8 mouse cellular contexts compared by ENCODE assay signal in genomic region chr14:25523230-25524110, GRCm38 (mm10).
A peak's percentile ranks its signal among the peaks of the same experiment; 100 is the strongest.
DNase-seq lines count a peak whose midpoint lies in the region; ATAC-seq lines count a peak whose summit lies in the region.

No protein-coding gene starts in this region.

- peak; percentile 31 for DNase-seq in CD4-positive helper T cell, adult 2 months (ENCODE audit: low read depth, low spot score)
- DNase-seq in adrenal gland, postnatal 14 days = peak; percentile 70
- DNase-seq in hindbrain, embryonic 11.5 days (ENCODE audit: low spot score) = no peak
- DNase-seq in left cerebral cortex, adult 18-20 months (ENCODE audit: low spot score in 2 of 2) = no peak
- no peak for DNase-seq in cerebellum, adult 9-10 months
- no peak for DNase-seq in embryo, embryonic 11 days

- H3K4me2 ChIP-seq in hindbrain, embryonic 11.5 days (replicated peaks; ENCODE audit: low read depth, low read length) = no peak overlapping the region
- no peak overlapping the region for H3K4me2 ChIP-seq in limb, embryonic 13.5 days (replicated peaks)
- H3K4me2 ChIP-seq in stomach, embryonic 16.5 days (ENCODE audit: low read depth, low read length) = no peak overlapping the region

- 63% methylated on average over 11 of the region's 11 CpGs for WGBS in hindbrain, embryonic 11.5 days
- WGBS in limb, embryonic 13.5 days = 63% methylated on average over 11 of the region's 11 CpGs
- 41% methylated on average over 11 of the region's 11 CpGs for WGBS in stomach, embryonic 16.5 days

- H3K36me3 ChIP-seq in hindbrain, embryonic 11.5 days (ENCODE audit: control insufficient read depth, insufficient read depth, low read length) = no peaks in the 10 kb centered on the region
- peaks cover 61% of the 10 kb centered on the region for H3K36me3 ChIP-seq in limb, embryonic 13.5 days
- peaks cover 6% of the 10 kb centered on the region; the same call in 1 of the 2 replicates for H3K36me3 ChIP-seq in stomach, embryonic 16.5 days (ENCODE audit: control insufficient read depth, insufficient read depth, low read length)

- no peak overlapping the region for H3K4me3 ChIP-seq in hindbrain, embryonic 11.5 days (ENCODE audit: low read depth, low read length)
- H3K4me3 ChIP-seq in limb, embryonic 13.5 days = no peak overlapping the region
- H3K4me3 ChIP-seq in stomach, embryonic 16.5 days (replicated peaks; ENCODE audit: low read length) = no peak overlapping the region

- peaks cover 20% of the 10 kb centered on the region for H3K4me1 ChIP-seq in hindbrain, embryonic 11.5 days (replicated peaks; ENCODE audit: control insufficient read depth, insufficient read depth, low read length)
- peaks cover 68% of the 10 kb centered on the region for H3K4me1 ChIP-seq in limb, embryonic 13.5 days
- H3K4me1 ChIP-seq in stomach, embryonic 16.5 days (ENCODE audit: control insufficient read depth, insufficient read depth, low read length) = peaks cover 74% of the 10 kb centered on the region

- H3K27ac ChIP-seq in hindbrain, embryonic 11.5 days (ENCODE audit: low read depth, low read length) = peak overlapping the region; percentile 0; the same call in 1 of the 2 replicates
- peak overlapping the region; percentile 10; the same call in 1 of the 2 replicates for H3K27ac ChIP-seq in limb, embryonic 13.5 days
- H3K27ac ChIP-seq in stomach, embryonic 16.5 days (ENCODE audit: low read length) = peak overlapping the region; percentile 28

- no peak for ATAC-seq in hindbrain, embryonic 11.5 days (ENCODE audit: low FRiP score)
- no peak for ATAC-seq in limb, embryonic 13.5 days (ENCODE audit: low FRiP score, low read depth)
- ATAC-seq in stomach, embryonic 16.5 days (ENCODE audit: insufficient read depth, low FRiP score) = 0 out of 2 replicates have a peak, but pooled peaks have one; percentile 23

- H3K9ac ChIP-seq in hindbrain, embryonic 11.5 days (ENCODE audit: low read depth, low read length) = no peak overlapping the region
- 0 out of 2 replicates have a peak overlapping the region, but pooled peaks have one; percentile 19 for H3K9ac ChIP-seq in limb, embryonic 13.5 days
- 0 out of 2 replicates have a peak overlapping the region, but pooled peaks have one; percentile 28 for H3K9ac ChIP-seq in stomach, embryonic 16.5 days (ENCODE audit: low read length)

- no peaks in the 10 kb centered on the region for H3K27me3 ChIP-seq in hindbrain, embryonic 11.5 days (ENCODE audit: control insufficient read depth, insufficient read depth, low read length)
- no peaks in the 10 kb centered on the region for H3K27me3 ChIP-seq in limb, embryonic 13.5 days
- no peaks in the 10 kb centered on the region for H3K27me3 ChIP-seq in stomach, embryonic 16.5 days (ENCODE audit: control insufficient read depth, insufficient read depth, low read length)

- H3K9me3 ChIP-seq in hindbrain, embryonic 11.5 days (ENCODE audit: control insufficient read depth, low read length) = no peaks in the 10 kb centered on the region
- no peaks in the 10 kb centered on the region for H3K9me3 ChIP-seq in limb, embryonic 13.5 days
- no peaks in the 10 kb centered on the region for H3K9me3 ChIP-seq in stomach, embryonic 16.5 days (replicated peaks; ENCODE audit: control insufficient read depth, low read length)

Comparison
In these comparisons a context has a peak if more than half of its experiments do, and no peak if none do; other contexts are left out.
1. DNase-seq: peak in CD4-positive helper T cell, adult 2 months (single experiment) and adrenal gland, postnatal 14 days (single experiment); none in hindbrain, embryonic 11.5 days (single experiment), left cerebral cortex, adult 18-20 months (0 of 2), cerebellum, adult 9-10 months (single experiment) and embryo, embryonic 11 days (single experiment).
2. Peak in every context shown above with its lines, with median percentiles within 50 percentile points of each other: H3K27ac ChIP-seq.